Mouse (Mus musculus) fibroblast of lung, adult 2 months (primary cell): ENCODE measurements at regions not wholly inside any gene's neighbourhood (a gene's known extent, or its start where the extent isn't known, plus 50 kb on each side); places are given as distances from the start of the nearest gene placed in this dataset.

Experiments
- DNase-seq: peaks from one replicate; pipeline ENCODE4 v3.0.0-alpha.2; 2011; ENCODE audit warnings: low read depth

DNA sequence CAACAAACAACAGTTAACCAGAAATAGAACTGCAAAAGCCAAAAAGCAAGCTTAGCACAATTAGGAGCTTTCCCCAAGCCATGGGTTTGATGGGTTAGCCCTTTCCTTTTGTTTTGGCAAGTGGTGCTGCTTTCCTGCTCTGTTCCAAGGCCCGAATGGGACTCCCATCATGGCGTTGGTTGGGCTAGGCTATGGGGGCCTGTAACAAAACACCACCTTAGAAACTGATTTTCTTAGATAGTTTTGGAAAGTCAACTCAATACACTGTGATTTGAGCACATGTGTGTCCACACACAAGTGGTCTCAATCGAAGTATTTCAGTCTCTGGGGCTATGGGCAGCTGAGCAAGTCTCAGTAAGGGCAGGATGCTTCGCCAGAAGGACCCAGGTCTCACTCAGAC, 470.5 kb upstream of the Kif2a start:
- no peak for DNase-seq

DNA sequence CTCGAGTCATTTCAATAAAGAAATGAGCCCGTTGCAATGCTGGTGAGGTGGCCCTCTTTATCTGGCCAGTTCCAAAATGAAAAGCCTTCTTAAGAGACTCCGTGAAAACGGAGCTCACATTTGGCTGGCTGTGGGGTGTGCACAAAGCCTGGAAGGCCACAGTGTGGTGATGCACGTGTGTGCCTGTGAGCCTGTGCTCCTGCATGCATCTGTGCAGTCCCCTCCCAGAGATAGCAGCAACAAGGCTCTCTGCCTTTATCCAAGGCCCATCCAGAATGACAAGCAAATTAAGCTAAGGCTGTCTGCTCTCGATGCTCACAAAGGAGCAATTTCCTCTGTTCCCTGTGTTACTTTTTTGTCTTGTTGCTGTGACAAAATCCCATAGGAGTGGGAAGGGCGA, 469.5 kb upstream of the Kif2a start:
- no peak for DNase-seq

- DNase-seq: peak; percentile 64
These were observed 463.6 kb upstream of the Kif2a start for GRCm38 (mm10) chr13:107485400-107486017.

GRCm38 (mm10) chr13:107484630-107484998, 462.7 kb upstream of the Kif2a start:
- DNase-seq: no peak

DNA sequence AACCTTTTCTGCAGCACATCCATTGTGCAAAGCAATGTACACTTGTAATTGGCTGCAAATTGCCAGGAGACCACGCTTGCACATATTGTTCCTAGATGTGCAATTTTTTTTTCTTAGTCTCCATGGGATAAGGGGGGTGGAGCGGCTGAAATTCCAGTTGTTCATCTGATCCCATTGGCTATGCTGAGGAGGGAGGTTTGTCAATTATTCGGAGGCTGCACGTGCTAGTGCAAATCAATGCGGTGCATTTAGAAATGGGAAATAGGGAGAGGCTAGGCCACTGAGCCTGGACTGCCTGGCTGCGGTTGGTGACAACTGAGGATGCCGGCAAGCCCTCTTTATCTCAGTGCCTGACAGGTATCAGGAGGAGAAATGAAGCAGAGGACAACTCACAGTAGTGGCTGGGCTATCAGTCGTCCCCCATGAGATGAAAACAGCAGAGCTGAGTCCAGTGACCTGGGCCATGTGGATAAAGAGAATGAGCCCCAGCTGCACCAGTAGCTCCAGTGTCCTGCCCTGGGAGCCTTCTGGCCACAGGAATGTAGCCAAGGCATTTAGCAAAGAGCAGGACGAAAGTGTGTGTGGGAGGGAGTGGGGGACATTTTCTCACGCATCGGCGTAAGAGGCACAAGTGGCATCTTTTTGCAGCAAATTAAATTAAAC, 462.2 kb upstream of the Kif2a start:
- no peak for DNase-seq

DNA sequence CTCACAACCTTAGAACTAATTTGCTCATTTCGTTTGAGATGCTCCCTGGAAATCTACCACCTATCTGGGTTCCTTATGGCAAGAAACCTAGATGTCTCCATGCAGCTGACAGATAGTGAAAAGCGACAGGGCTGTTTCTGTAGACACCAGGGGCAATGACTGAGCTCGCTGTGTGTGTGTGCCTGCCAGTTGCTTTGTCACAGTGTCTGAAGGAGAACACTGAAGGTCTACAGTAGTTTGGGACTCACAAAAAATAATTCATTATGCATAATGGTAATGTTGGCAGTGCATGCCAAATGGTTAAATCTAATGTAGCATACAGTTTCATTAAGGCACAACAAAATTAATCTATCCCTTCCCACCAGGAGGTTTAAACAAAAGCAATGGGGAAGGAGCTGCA, 453.2 kb upstream of the Kif2a start:
- no peak for DNase-seq

- DNase-seq: no peak
These were observed 447.8 kb upstream of the Kif2a start for GRCm38 (mm10) chr13:107469491-107470276.

DNA sequence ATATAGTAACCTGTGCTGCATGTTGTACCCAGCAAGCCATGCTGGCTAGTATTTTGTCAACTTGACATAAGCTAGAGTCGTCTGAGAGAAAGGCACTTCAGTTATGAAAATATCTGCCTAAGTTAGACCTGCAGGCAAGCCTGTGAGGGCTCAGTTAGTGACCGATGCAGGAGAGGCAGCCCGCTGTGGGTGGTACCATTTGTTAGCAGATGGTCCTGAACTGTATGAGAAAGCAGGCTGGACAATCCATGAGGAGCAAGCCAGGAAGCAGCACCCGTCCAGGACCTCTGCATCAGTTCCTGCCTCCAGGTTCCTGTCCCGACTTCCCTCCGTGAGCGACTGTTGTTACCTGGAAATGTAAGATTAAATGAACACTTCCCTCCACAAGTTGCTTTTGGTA, 440.9 kb upstream of the Kif2a start:
- DNase-seq: no peak

DNA sequence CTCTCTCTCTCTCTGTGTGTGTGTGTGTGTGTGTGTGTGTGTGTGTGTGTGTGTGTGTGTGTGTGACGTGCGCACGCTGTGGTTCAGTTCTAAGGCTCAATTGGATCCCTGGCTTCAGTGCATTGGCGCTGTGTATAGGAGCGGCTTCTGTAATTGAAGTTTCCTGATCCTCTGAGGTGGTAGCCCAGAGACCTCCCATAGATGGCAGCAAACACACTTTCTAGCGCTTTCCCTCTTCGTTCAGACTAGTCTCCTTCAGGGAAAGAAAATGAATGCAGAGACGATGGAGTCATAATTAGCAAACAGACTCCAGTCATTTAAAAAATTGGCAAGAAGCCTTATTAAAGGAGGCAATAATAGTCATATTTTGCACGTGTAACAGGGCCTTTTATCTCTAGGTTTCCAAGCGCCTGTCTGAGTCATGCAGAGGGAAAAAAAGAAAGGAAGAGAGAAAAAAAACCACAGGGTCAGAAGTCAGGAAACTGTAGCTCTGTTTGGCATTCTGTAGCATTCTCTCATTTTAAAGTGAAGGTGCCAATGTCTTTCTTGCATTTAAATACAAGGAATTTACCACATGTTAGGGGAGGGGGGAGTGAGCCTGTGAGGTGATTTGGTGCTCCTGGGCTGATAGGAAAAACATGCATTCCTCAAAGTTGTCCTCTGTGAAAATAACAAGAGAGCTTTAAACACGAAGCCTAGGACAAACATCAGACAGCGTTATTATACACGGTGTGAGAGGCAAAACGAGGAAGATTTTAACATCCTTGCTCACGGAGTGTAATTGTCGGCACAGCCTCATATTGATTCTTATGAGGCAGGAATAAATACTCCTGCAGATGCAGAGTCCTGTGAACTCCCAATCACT, 439.4 kb upstream of the Kif2a start:
- peak; percentile 60 for DNase-seq

DNA sequence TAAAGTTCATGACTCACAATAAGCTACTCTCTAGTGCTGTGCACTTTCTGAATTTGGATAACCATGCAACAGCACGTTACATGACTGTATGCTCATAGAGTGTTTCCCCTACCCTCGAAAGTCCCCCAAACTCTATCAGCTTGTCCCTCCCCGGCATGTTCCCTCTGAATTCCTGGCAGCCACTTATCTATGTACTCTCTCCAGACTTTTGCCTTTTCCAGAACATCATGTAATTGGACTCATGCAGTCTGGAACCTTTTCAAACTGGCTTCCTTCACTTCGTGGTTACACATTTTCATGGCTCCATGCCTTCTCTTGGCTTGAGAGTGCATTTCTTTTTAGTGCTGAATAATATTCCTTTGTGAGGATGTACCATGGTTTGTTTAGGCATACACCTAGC, 436.8 kb upstream of the Kif2a start:
- DNase-seq: no peak

DNA sequence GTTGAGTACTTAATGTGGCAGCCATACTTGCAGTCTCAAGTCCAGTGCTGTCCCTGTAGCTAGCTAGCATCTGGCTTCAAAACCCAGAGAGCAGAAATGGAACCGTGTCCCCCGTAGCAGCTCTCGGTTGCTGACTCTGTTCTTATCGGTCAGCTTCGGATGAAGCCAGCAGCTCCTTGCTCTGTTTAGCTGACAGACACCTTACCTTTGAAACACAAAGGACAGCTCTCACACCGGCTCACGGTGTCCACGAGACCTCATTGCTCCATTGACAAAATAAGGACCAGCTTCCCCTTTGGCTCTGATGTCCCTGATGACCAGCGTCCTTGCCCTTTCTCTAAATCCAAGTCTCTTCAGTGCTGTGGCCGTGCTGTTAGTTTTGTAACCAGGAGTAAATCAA, 435.3 kb upstream of the Kif2a start:
- DNase-seq: no peak

GRCm38 (mm10) chr13:107456394-107456793, 434.5 kb upstream of the Kif2a start:
- DNase-seq: no peak

GRCm38 (mm10) chr13:107449598-107450179, 427.8 kb upstream of the Kif2a start:
- DNase-seq: peak; percentile 75

GRCm38 (mm10) chr13:107447813-107448212, 425.9 kb upstream of the Kif2a start:
- DNase-seq: no peak

DNA sequence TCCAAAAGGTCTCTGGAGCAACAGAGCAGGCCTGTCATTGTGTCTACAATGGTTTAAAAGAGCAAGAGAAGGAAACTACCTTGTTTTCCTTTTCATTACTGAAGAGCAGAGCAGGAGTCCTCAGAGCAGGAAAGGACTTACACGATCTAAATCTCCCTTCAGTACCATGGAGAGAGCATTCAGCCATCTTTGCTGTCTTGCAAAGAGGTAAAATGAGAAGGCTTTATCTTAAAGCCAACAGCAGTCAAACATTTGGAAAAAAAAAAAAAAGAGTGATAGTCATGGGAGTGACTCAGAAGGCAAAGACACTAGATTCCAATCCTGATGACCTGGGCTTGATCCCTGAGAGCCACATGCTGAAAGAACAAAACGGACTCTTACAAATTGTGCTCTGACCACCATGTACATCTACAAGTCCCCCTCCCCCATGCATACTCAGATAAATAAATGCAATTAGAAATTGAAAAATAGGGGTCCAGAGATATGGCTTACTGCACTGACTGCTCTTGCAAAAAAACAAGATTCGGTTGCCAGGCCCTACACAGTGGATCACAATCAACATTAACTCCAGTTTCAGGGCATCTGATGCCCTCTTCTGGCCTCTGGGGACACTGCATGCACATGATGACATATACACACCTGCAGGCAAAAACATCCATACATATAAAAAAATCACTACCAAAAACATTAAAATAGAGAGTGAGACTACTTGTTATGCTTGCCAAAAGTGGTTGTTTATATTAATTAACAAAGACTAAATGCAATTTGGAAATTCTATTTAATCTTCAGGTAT, 397.6 kb upstream of the Kif2a start:
- DNase-seq: no peak

DNA sequence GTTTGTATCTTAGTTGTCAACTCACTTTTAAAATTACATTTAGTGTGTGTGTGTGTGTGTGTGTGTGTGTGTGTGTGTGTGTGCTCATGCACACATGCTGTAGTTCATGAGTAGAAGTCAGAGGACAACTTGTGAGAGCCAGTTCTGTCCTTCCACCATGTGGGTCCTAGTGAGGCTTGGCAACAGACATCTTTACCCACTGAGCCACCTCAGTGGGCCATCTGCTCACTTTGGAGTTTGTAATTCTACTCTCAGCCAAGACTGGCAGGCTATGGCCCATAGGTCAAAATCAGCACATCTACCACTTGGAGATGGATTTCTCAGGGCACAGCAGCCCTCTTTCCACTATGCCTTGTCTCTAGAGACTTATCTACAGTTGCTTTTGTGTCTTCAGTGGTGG, 388.3 kb upstream of the Kif2a start:
- DNase-seq: no peak

- no peak for DNase-seq
These were observed 385.7 kb upstream of the Kif2a start for GRCm38 (mm10) chr13:107407674-107408026.

DNA sequence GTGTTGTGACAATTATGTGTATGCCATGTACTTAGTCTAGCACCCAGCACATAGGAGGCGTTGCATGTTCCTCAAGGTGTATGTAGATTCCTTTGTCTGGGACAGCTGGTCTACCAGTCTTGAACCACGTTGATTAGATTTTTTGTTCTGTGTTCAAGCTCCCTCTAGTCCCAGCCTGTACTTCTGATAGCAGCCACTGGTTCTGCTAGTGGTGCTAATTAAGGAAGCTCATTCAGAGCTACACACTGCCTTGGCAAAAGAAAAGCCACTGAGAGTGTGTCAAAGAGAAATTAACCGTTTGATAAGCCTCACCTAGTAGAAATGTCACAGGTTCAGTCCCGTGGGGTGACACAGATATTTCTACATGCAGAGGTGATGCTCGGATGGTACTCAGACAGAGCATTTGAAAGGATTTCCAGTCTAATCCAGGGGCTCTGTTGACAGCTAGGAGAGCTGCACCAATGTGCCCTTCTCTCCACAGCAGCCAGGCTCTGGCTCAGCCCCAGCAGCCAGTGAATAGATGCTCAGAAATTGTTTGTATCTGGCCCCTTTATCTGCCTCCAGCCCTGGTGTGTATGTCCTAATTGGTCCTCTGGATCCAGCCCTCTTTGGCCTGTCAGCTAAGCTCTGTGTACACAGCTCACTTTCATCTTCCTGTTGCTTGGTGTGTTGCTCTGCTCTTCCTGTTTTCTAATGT, 385.2 kb upstream of the Kif2a start:
- no peak for DNase-seq

DNA sequence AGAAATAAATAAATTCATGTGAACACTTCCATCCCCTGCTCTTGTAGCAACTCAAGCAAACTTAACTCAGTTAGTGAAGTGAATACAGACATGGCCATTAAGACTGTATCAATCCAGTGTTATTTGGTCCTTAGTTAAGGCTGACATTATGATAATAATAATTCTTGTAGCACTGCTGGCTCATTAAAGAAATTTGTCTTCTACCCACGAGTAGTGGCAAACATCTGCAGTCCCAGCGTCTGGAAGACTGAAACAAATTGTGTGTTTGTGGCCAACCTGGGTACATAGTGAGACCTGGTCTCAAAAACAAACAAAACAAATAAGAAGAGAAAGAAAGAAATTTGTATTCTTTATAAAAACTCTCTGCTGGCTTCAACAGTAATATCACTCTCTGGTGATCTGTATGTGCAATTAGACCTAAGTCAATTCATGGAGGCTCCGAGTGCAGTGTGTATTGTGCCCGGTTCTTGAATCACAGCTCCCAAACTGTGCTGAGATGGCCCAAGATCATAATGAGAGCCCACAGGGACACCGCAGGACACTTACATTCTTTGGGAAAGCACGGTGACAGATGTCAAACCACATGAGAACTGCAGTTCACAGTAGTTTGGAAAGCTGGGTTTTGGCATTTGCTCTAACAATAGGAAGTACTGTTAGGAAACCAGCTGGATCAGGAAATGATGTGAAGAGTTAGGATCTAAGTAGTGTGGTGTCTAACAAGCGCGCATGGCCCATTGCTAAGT, 376.9 kb upstream of the Kif2a start:
- no peak for DNase-seq

- no peak for DNase-seq
These were observed 374.1 kb upstream of the Kif2a start for GRCm38 (mm10) chr13:107396036-107396435.
